Mouse (Mus musculus): ENCODE measurements around the gene Erich6b. TPM values are rescaled to one million over a fixed set of nuclear protein-coding genes. Genes with fewer than 3 reads are reported as not detected.

Gene Erich6b
- polyA plus RNA-seq, 1 experiment from 2014 or later = not detected

GRCm38 (mm10) chr14:75712687-75713086 is 70.6 kb downstream of the Erich6b start:
- no peak for DNase-seq (ENCODE audit: low spot score)
- H3K9ac ChIP-seq (ENCODE audit: low read depth, low read length) = no peak overlapping the region
- no peaks in the 10 kb centered on the region for H3K4me1 ChIP-seq (ENCODE audit: control insufficient read depth, insufficient read depth, low read length)
- no peaks in the 10 kb centered on the region for H3K27me3 ChIP-seq (replicated peaks; ENCODE audit: control insufficient read depth, insufficient read depth, low read length)
- no peak for ATAC-seq (ENCODE audit: low read depth)
- no peak overlapping the region for H3K4me2 ChIP-seq (ENCODE audit: low read depth, low read length)
- no peaks in the 10 kb centered on the region for H3K9me3 ChIP-seq (ENCODE audit: control insufficient read depth, low read length)
- no peak overlapping the region for H3K27ac ChIP-seq (replicated peaks; ENCODE audit: low read depth, low read length)
- 86% methylated on average over 5 of the region's 5 CpGs for WGBS
- H3K36me3 ChIP-seq (ENCODE audit: control insufficient read depth, insufficient read depth, low read length) = peaks cover 87% of the 10 kb centered on the region
- H3K4me3 ChIP-seq (ENCODE audit: low read depth, low read length) = no peak overlapping the region

GRCm38 (mm10) chr14:75713661-75714060 is 71.6 kb downstream of the Erich6b start:
- Histone ChIP-seq H3K27ac (replicated peaks; ENCODE audit: low read depth, low read length) (no peak overlapping the region), H3K27me3 (replicated peaks; ENCODE audit: control insufficient read depth, insufficient read depth, low read length) (no peaks in the 10 kb centered on the region), H3K36me3 (ENCODE audit: control insufficient read depth, insufficient read depth, low read length) (peaks cover 88% of the 10 kb centered on the region), H3K4me2 (ENCODE audit: low read depth, low read length) (no peak overlapping the region), H3K9me3 (ENCODE audit: control insufficient read depth, low read length) (no peaks in the 10 kb centered on the region), H3K4me3 (ENCODE audit: low read depth, low read length) (no peak overlapping the region), H3K4me1 (ENCODE audit: control insufficient read depth, insufficient read depth, low read length) (no peaks in the 10 kb centered on the region), H3K9ac (ENCODE audit: low read depth, low read length) (no peak overlapping the region)
- ATAC-seq (ENCODE audit: low read depth) (no peak), DNase-seq (ENCODE audit: low spot score) (no peak)
- WGBS = 83% methylated on average over 4 of the region's 4 CpGs

GRCm38 (mm10) chr14:75716410-75716809 is 74.4 kb downstream of the Erich6b start:
- H3K27ac ChIP-seq (replicated peaks; ENCODE audit: low read depth, low read length) = no peak overlapping the region
- WGBS = 91% methylated on average over 4 of the region's 4 CpGs
- H3K36me3 ChIP-seq (ENCODE audit: control insufficient read depth, insufficient read depth, low read length) = peaks cover 92% of the 10 kb centered on the region
- no peak overlapping the region for H3K4me2 ChIP-seq (ENCODE audit: low read depth, low read length)
- H3K9ac ChIP-seq (ENCODE audit: low read depth, low read length) = no peak overlapping the region
- ATAC-seq (ENCODE audit: low read depth) (no peak), DNase-seq (ENCODE audit: low spot score) (no peak)
- H3K4me1 ChIP-seq (ENCODE audit: control insufficient read depth, insufficient read depth, low read length) = no peaks in the 10 kb centered on the region
- no peaks in the 10 kb centered on the region for H3K27me3 ChIP-seq (replicated peaks; ENCODE audit: control insufficient read depth, insufficient read depth, low read length)
- H3K4me3 ChIP-seq (ENCODE audit: low read depth, low read length) = no peak overlapping the region
- no peaks in the 10 kb centered on the region for H3K9me3 ChIP-seq (ENCODE audit: control insufficient read depth, low read length)

Other genes starting within 250 kb of the Erich6b start
- 0.35 and 0.43 TPM in 2 replicates for gene Siah3, start 186.3 kb upstream of the Erich6b start, polyA plus RNA-seq (2014; fragmentation: Nextera tagmentation; extraction: Ambion mirVana)
- not detected in 2 replicates for gene Spert, start 49.1 kb upstream of the Erich6b start, polyA plus RNA-seq (2014; fragmentation: Nextera tagmentation; extraction: Ambion mirVana)
- gene Cog3, start 112.3 kb downstream of the Erich6b start, polyA plus RNA-seq (2014; fragmentation: Nextera tagmentation; extraction: Ambion mirVana) = 23.5 and 26.1 TPM in 2 replicates
- gene Slc25a30, start 144.8 kb downstream of the Erich6b start, polyA plus RNA-seq (2014; fragmentation: Nextera tagmentation; extraction: Ambion mirVana) = 4.3 and 4.4 TPM in 2 replicates
- 1,262 and 1,432 TPM in 2 replicates for gene Tpt1, start 202.8 kb downstream of the Erich6b start, polyA plus RNA-seq (2014; fragmentation: Nextera tagmentation; extraction: Ambion mirVana)

Measured in embryonic facial prominence, embryonic 14.5 days (tissue).